Mouse (Mus musculus) left cerebral cortex, adult 9 months (tissue): Measurements from ENCODE around the gene Hs6st2.

Source experiments
- DNase-seq, 2 experiments: peaks; one replicate each; pipeline ENCODE4 v3.0.0; 2022; ENCODE audit warnings: low spot score in 2 of 2

Hs6st2 gene

GRCm38 (mm10) chrX:51349682-51350081 lies 332.0 kb downstream of the Hs6st2 start:
- no peak for DNase-seq

- no peak for DNase-seq
Observed at GRCm38 (mm10) chrX:51343595-51343994, 338.1 kb downstream of the Hs6st2 start.
